Mouse (Mus musculus) heart, adult 2 months (tissue): ENCODE measurements around the gene Wrap53.

Experiments used
- CTCF ChIP-seq: fragments of 200-600 bp; IDR thresholded peaks from 2 replicates; pipeline ENCODE4 v1.8.1; 2022; ENCODE audit warnings: antibody characterized with exemption, mild to moderate bottlenecking, moderate library complexity
- EP300 ChIP-seq: fragments of 200-500 bp; IDR thresholded peaks from 2 replicates; pipeline ENCODE4 v1.6.1; 2011; ENCODE audit warnings: low read depth, low read length, control low read depth; ENCODE audit not compliant: insufficient read depth
- POLR2A ChIP-seq: fragments of 200-500 bp; IDR thresholded peaks from 2 replicates; pipeline ENCODE4 v1.6.1; 2011; ENCODE audit warnings: mild to moderate bottlenecking, low read depth, low read length, control low read depth; ENCODE audit not compliant: insufficient read depth

GRCm38 (mm10) chr11:69599436-69599835, 19.4 kb upstream of the Wrap53 start:
- TF ChIP-seq CTCF (no peak), EP300 (no peak), POLR2A (no peak)
